Comparison of ENCODE assay signal across 7 mouse cellular contexts in the genomic region with DNA sequence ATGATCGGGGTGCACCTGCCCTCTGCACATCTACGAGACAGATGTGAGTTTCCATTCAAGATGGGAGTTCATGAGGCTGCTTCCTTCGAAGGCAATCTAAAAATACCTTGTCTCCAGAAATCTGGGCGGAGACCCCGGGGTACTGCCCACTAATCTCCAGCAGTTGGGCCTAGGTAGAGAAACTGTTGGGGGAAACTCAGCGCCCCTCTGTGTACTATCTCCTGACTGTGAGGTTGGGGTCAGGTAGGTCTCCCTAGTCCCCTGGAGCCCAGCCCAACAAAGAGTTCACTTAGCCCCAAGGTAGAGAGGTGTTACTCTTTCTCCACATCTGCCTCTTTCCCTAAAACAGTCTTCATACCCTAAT. TPM values are rescaled to one million over a fixed set of nuclear protein-coding genes. Genes with fewer than 3 reads are reported as not detected.
DNase-seq lines count a peak whose midpoint lies in the region; ATAC-seq lines count a peak whose summit lies in the region.

No protein-coding gene starts in this region.

- no peak for DNase-seq in lung, postnatal 10 days
- DNase-seq in forebrain, embryonic 10.5 days (ENCODE audit: extremely low spot score, low spot score) = no peak
- no peak for DNase-seq in frontal cortex, postnatal 10 days (ENCODE audit: low spot score in 2 of 2)
- no peak for DNase-seq in gastrocnemius, adult 18-20 months (ENCODE audit: low spot score)

- H3K4me3 ChIP-seq in lung, embryonic 16.5 days (ENCODE audit: low read length) = peak overlapping the region; percentile 80
- peak overlapping the region; percentile 92 for H3K4me3 ChIP-seq in forebrain, embryonic 10.5 days
- peak overlapping the region; percentile 85 for H3K4me3 ChIP-seq in limb, embryonic 12.5 days (replicated peaks)
- H3K4me3 ChIP-seq in stomach, embryonic 15.5 days (replicated peaks) = peak overlapping the region; percentile 96

- H3K4me2 ChIP-seq in lung, embryonic 16.5 days (ENCODE audit: low read depth, low read length) = peak overlapping the region; percentile 82
- H3K4me2 ChIP-seq in limb, embryonic 12.5 days = peak overlapping the region; percentile 64
- peak overlapping the region; percentile 67 for H3K4me2 ChIP-seq in stomach, embryonic 15.5 days

- peak overlapping the region; percentile 80 for H3K27ac ChIP-seq in lung, embryonic 16.5 days (ENCODE audit: low read length)
- peak overlapping the region; percentile 99 for H3K27ac ChIP-seq in forebrain, embryonic 10.5 days
- peak overlapping the region; percentile 88 for H3K27ac ChIP-seq in limb, embryonic 12.5 days
- H3K27ac ChIP-seq in stomach, embryonic 15.5 days = peak overlapping the region; percentile 85; the same call in 1 of the 2 replicates

- peaks cover 28% of the 10 kb centered on the region for H3K36me3 ChIP-seq in lung, embryonic 16.5 days (ENCODE audit: control insufficient read depth, insufficient read depth, low read length)
- peaks cover 44% of the 10 kb centered on the region for H3K36me3 ChIP-seq in forebrain, embryonic 10.5 days (replicated peaks)
- H3K36me3 ChIP-seq in limb, embryonic 12.5 days = peaks cover 47% of the 10 kb centered on the region
- H3K36me3 ChIP-seq in stomach, embryonic 15.5 days = peaks cover 16% of the 10 kb centered on the region

- no peaks in the 10 kb centered on the region for H3K27me3 ChIP-seq in lung, embryonic 16.5 days (ENCODE audit: control insufficient read depth, insufficient read depth, low read depth, low read length)
- no peaks in the 10 kb centered on the region for H3K27me3 ChIP-seq in forebrain, embryonic 10.5 days (ENCODE audit: poor library complexity, severe bottlenecking)
- no peaks in the 10 kb centered on the region for H3K27me3 ChIP-seq in limb, embryonic 12.5 days
- H3K27me3 ChIP-seq in stomach, embryonic 15.5 days (replicated peaks) = no peaks in the 10 kb centered on the region

- ATAC-seq in lung, embryonic 16.5 days (ENCODE audit: low read depth) = peak; percentile 15; the same call in 1 of the 2 replicates
- ATAC-seq in limb, embryonic 12.5 days (ENCODE audit: insufficient number of reproducible peaks, insufficient read depth, low FRiP score, low TSS enrichment, low read depth) = no peak; the same call in 1 of the 2 replicates
- ATAC-seq in stomach, embryonic 15.5 days (ENCODE audit: insufficient read depth, low FRiP score, low read depth) = 0 out of 2 replicates have a peak, but pooled peaks have one; percentile 1

- H3K9me3 ChIP-seq in lung, embryonic 16.5 days (ENCODE audit: control insufficient read depth, low read length) = peaks cover 10% of the 10 kb centered on the region
- H3K9me3 ChIP-seq in forebrain, embryonic 10.5 days = peaks cover 31% of the 10 kb centered on the region
- H3K9me3 ChIP-seq in limb, embryonic 12.5 days = peaks cover 24% of the 10 kb centered on the region
- H3K9me3 ChIP-seq in stomach, embryonic 15.5 days = no peaks in the 10 kb centered on the region

- H3K9ac ChIP-seq in lung, embryonic 16.5 days (ENCODE audit: low read length) = peak overlapping the region; percentile 96
- peak overlapping the region; percentile 97 for H3K9ac ChIP-seq in limb, embryonic 12.5 days (replicated peaks)
- H3K9ac ChIP-seq in stomach, embryonic 15.5 days = peak overlapping the region; percentile 99

- 17% methylated on average over 6 of the region's 6 CpGs for WGBS in lung, embryonic 16.5 days
- 46% methylated on average over 6 of the region's 6 CpGs for WGBS in forebrain, embryonic 10.5 days
- WGBS in limb, embryonic 12.5 days = 52% methylated on average over 6 of the region's 6 CpGs
- 26% methylated on average over 6 of the region's 6 CpGs for WGBS in stomach, embryonic 15.5 days

- H3K4me1 ChIP-seq in lung, embryonic 16.5 days (replicated peaks; ENCODE audit: control insufficient read depth, insufficient read depth, low read length) = peaks cover 8% of the 10 kb centered on the region
- peaks cover 19% of the 10 kb centered on the region for H3K4me1 ChIP-seq in forebrain, embryonic 10.5 days
- 0 out of 2 replicates have a peak, but pooled peaks cover 4% of the 10 kb centered on the region for H3K4me1 ChIP-seq in limb, embryonic 12.5 days (replicated peaks)
- peaks cover 3% of the 10 kb centered on the region; the same call in 1 of the 2 replicates for H3K4me1 ChIP-seq in stomach, embryonic 15.5 days

RNA-seq across cellular contexts. Expression of a gene that starts 0.9 kb away (rescaled TPM):
- polyA plus RNA-seq in lung, embryonic 16.5 days (2015; fragmentation: Nextera tagmentation; extraction: Ambion mirVana) = 39.1 and 41.8 TPM in 2 replicates
- 61.6 and 64.8 TPM in 2 replicates for polyA plus RNA-seq in forebrain, embryonic 10.5 days (2016; fragmentation: Nextera tagmentation; extraction: Ambion mirVana)
- 61.1 and 68.1 TPM in 2 replicates for polyA plus RNA-seq in limb, embryonic 12.5 days (2016; fragmentation: Nextera tagmentation; extraction: Ambion mirVana)
- 34.5 and 38.6 TPM in 2 replicates for polyA plus RNA-seq in stomach, embryonic 15.5 days (2015; fragmentation: Nextera tagmentation; extraction: Ambion mirVana)
- 10 to 100 TPM; 39.1 to 39.4 TPM for total RNA-seq in gastrocnemius, adult 18-20 months (2021)

RNA-seq across cellular contexts. Expression of a gene that starts 6.4 kb away (rescaled TPM):
- 48.0 and 53.0 TPM in 2 replicates for polyA plus RNA-seq in lung, embryonic 16.5 days (2015; fragmentation: Nextera tagmentation; extraction: Ambion mirVana)
- polyA plus RNA-seq in forebrain, embryonic 10.5 days (2016; fragmentation: Nextera tagmentation; extraction: Ambion mirVana) = 56.9 and 59.3 TPM in 2 replicates
- polyA plus RNA-seq in limb, embryonic 12.5 days (2016; fragmentation: Nextera tagmentation; extraction: Ambion mirVana) = 52.9 and 59.4 TPM in 2 replicates
- 47.7 and 48.5 TPM in 2 replicates for polyA plus RNA-seq in stomach, embryonic 15.5 days (2015; fragmentation: Nextera tagmentation; extraction: Ambion mirVana)
- 10 to 100 TPM; 21.5 to 22.5 TPM for total RNA-seq in gastrocnemius, adult 18-20 months (2021)

RNA-seq across cellular contexts. Expression of a gene that starts 21.4 kb away (rescaled TPM):
- 27.3 and 30.9 TPM in 2 replicates for polyA plus RNA-seq in lung, embryonic 16.5 days (2015; fragmentation: Nextera tagmentation; extraction: Ambion mirVana)
- 21.2 and 22.1 TPM in 2 replicates for polyA plus RNA-seq in forebrain, embryonic 10.5 days (2016; fragmentation: Nextera tagmentation; extraction: Ambion mirVana)
- polyA plus RNA-seq in limb, embryonic 12.5 days (2016; fragmentation: Nextera tagmentation; extraction: Ambion mirVana) = 22.9 and 29.5 TPM in 2 replicates
- polyA plus RNA-seq in stomach, embryonic 15.5 days (2015; fragmentation: Nextera tagmentation; extraction: Ambion mirVana) = 27.9 and 35.5 TPM in 2 replicates
- total RNA-seq in gastrocnemius, adult 18-20 months (2021) = 10 to 100 TPM in 1 of 2 experiments, 1 to 10 TPM in 1; 8.0 to 10.0 TPM

RNA-seq across cellular contexts. Expression of a gene that starts 23.2 kb away (rescaled TPM):
- not detected in 2 replicates for polyA plus RNA-seq in lung, embryonic 16.5 days (2015; fragmentation: Nextera tagmentation; extraction: Ambion mirVana)
- not detected in 2 replicates for polyA plus RNA-seq in forebrain, embryonic 10.5 days (2016; fragmentation: Nextera tagmentation; extraction: Ambion mirVana)
- polyA plus RNA-seq in limb, embryonic 12.5 days (2016; fragmentation: Nextera tagmentation; extraction: Ambion mirVana) = not detected in 2 replicates
- polyA plus RNA-seq in stomach, embryonic 15.5 days (2015; fragmentation: Nextera tagmentation; extraction: Ambion mirVana) = not detected in 2 replicates
- total RNA-seq in gastrocnemius, adult 18-20 months (2021) = not detected

RNA-seq across cellular contexts. Expression of a gene that starts 26.3 kb away (rescaled TPM):
- polyA plus RNA-seq in lung, embryonic 16.5 days (2015; fragmentation: Nextera tagmentation; extraction: Ambion mirVana) = 9.5 and 11.1 TPM in 2 replicates
- polyA plus RNA-seq in forebrain, embryonic 10.5 days (2016; fragmentation: Nextera tagmentation; extraction: Ambion mirVana) = 4.5 and 5.8 TPM in 2 replicates
- 5.9 and 7.6 TPM in 2 replicates for polyA plus RNA-seq in limb, embryonic 12.5 days (2016; fragmentation: Nextera tagmentation; extraction: Ambion mirVana)
- 10.7 and 10.8 TPM in 2 replicates for polyA plus RNA-seq in stomach, embryonic 15.5 days (2015; fragmentation: Nextera tagmentation; extraction: Ambion mirVana)
- 1 to 10 TPM; 1.9 to 3.2 TPM for total RNA-seq in gastrocnemius, adult 18-20 months (2021)
